Mouse (Mus musculus): ENCODE measurements at regions not wholly inside any gene's neighbourhood (a gene's known extent, or its start where the extent isn't known, plus 50 kb on each side); places are given as distances from the start of the nearest gene placed in this dataset.

DNA sequence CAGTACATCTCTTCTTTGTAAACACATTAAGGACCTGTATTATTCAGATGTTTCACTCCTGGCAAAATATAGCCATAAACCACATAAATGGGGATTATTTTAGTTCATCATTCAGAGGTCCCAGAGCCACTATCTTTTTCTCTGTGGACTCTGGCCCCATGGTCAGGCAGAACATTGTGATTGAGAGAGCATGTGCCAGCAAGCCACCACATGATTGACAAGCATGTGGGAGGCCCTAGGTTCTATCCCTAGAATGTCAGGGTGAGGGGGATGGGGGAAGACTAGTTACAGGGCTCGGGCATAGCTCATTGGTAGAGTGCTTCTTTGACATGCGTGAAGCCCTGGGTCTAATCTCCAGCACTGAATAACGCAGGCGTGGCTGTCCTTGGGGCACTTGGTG, 57.1 kb upstream of the Foxn2 start:
- Histone ChIP-seq H3ac (ENCODE audit: control insufficient read depth, insufficient read length) (no peak overlapping the region), H3K79me2 (ENCODE audit: control insufficient read depth, insufficient read depth) (no peaks in the 10 kb centered on the region), H3K36me3 (ENCODE audit: control insufficient read depth, insufficient read depth) (no peaks in the 10 kb centered on the region), H3K4me3 (no peak overlapping the region), H3K27me3 (ENCODE audit: control insufficient read depth, insufficient read depth, insufficient read length) (no peaks in the 10 kb centered on the region), H3K4me2 (ENCODE audit: low read depth) (no peak overlapping the region)
- no peak for TF ChIP-seq E2F4 (IDR thresholded peaks at IDR 0.05; ENCODE audit: insufficient read depth)
- TF ChIP-seq SRF (IDR thresholded peaks at IDR 0.05; ENCODE audit: control insufficient read depth, insufficient read length, low read depth), result no peak
- TF ChIP-seq CEBPB (IDR thresholded peaks at IDR 0.05; ENCODE audit: insufficient read depth, poor library complexity, severe bottlenecking), result no peak
- TF ChIP-seq MYOG (IDR thresholded peaks at IDR 0.05; ENCODE audit: control insufficient read depth in 1 of 3, insufficient read depth in 1 of 3, insufficient read length in 2 of 3, low read depth in 2 of 3), result no peak
- TF ChIP-seq TCF3 (IDR thresholded peaks at IDR 0.05; ENCODE audit: insufficient read length, low read depth), result no peak
- TF ChIP-seq TCF12 (IDR thresholded peaks at IDR 0.05; ENCODE audit: insufficient read depth, poor library complexity, severe bottlenecking), result no peak
- no peak for TF ChIP-seq MAX (IDR thresholded peaks at IDR 0.05; ENCODE audit: low read depth)
- no peak for TF ChIP-seq POLR2AphosphoS2 (IDR thresholded peaks at IDR 0.05; ENCODE audit: insufficient read length, low read depth)
- no peak for TF ChIP-seq USF1 (IDR thresholded peaks at IDR 0.05; ENCODE audit: low read depth)
- no peak for TF ChIP-seq MYOD1 (IDR thresholded peaks at IDR 0.05; ENCODE audit: control insufficient read depth in 1 of 3, insufficient read length in 2 of 3, low read depth in 2 of 3)
- TF ChIP-seq REST (IDR thresholded peaks at IDR 0.05; ENCODE audit: insufficient read depth, insufficient read length), result no peak
- TF ChIP-seq POLR2A (IDR thresholded peaks at IDR 0.05; ENCODE audit: insufficient read length, low read depth), result no peak

DNA sequence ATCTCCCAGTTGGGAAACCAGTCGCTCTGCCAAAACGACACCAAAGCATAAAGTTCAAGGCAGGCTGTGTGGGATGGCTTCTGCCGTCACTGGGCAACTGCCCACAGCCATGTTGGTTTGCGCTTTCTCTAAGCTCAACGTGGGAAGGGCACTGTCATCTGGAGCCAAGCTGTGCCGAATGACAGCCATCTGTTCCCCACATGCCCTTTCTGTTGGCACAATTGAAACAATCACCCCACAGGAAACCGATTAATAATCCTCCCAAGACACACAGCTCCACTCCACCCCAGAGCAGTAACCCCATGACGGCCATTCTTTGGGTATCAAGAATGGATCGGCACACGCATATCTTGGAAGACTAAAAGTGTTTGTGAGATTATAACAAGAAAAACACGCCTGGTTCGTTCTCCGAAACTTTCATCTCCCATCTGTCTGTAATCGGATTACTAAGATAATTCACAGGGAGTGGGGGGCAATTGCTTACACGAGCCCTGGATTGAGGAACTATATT, 52.0 kb upstream of the Foxn2 start:
- TF ChIP-seq CEBPB (IDR thresholded peaks at IDR 0.05; ENCODE audit: insufficient read depth, poor library complexity, severe bottlenecking), result no peak
- no peak for TF ChIP-seq POLR2AphosphoS2 (IDR thresholded peaks at IDR 0.05; ENCODE audit: insufficient read length, low read depth)
- TF ChIP-seq E2F4 (IDR thresholded peaks at IDR 0.05; ENCODE audit: insufficient read depth), result no peak
- no peak for TF ChIP-seq SRF (IDR thresholded peaks at IDR 0.05; ENCODE audit: control insufficient read depth, insufficient read length, low read depth)
- TF ChIP-seq TCF12 (IDR thresholded peaks at IDR 0.05; ENCODE audit: insufficient read depth, poor library complexity, severe bottlenecking), result no peak
- TF ChIP-seq POLR2A (IDR thresholded peaks at IDR 0.05; ENCODE audit: insufficient read length, low read depth), result no peak
- no peak for TF ChIP-seq MYOG (IDR thresholded peaks at IDR 0.05; ENCODE audit: control insufficient read depth in 1 of 3, insufficient read depth in 1 of 3, insufficient read length in 2 of 3, low read depth in 2 of 3)
- no peak for TF ChIP-seq MAX (IDR thresholded peaks at IDR 0.05; ENCODE audit: low read depth)
- no peak for TF ChIP-seq MYOD1 (IDR thresholded peaks at IDR 0.05; ENCODE audit: control insufficient read depth in 1 of 3, insufficient read length in 2 of 3, low read depth in 2 of 3)
- TF ChIP-seq TCF3 (IDR thresholded peaks at IDR 0.05; ENCODE audit: insufficient read length, low read depth), result no peak
- TF ChIP-seq REST (IDR thresholded peaks at IDR 0.05; ENCODE audit: insufficient read depth, insufficient read length), result no peak
- no peak for TF ChIP-seq USF1 (IDR thresholded peaks at IDR 0.05; ENCODE audit: low read depth)
- H3K4me2 ChIP-seq (ENCODE audit: low read depth), result no peak overlapping the region
- H3K79me2 ChIP-seq (ENCODE audit: control insufficient read depth, insufficient read depth), result no peaks in the 10 kb centered on the region
- H3K27me3 ChIP-seq (ENCODE audit: control insufficient read depth, insufficient read depth, insufficient read length), result no peaks in the 10 kb centered on the region
- H3ac ChIP-seq (ENCODE audit: control insufficient read depth, insufficient read length), result no peak overlapping the region
- H3K36me3 ChIP-seq (ENCODE audit: control insufficient read depth, insufficient read depth), result no peaks in the 10 kb centered on the region
- H3K4me3 ChIP-seq, result no peak overlapping the region

DNA sequence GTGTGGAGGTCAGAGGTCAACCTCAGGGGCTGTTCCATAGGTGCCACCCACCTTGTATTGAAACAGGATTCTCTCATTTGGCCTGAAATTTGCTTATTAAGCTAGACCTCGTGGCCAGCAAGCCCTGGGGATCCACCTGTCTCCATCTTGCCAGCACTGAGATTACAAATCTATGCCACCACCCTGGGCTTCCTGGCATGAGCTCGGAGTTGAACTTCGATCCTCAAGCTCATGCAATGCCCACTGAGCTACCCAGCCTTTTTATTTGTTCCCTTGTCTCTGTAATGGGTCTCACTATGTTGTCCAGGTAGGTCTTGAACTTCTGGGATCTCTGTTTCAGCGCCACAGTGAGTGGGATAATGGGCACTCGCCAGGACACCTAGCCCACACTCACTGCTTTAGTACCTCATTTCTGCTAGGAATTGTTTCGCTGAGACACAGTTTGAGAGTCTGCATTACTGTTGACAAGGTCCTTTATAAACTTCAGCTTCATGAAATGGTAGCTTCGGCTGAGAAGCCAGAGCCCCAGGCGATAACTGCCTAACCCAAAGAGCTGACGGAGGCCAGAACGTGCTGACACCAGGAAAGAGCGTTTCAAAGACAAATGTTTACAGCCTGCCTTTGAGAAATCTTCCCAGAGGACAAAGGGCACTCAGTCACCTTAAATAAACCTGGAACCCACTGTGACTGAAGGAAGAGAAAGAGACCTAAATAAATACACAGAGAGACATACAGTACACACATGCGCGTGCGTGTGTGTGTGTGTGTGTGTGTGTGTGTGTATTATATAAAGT, 50.6 kb upstream of the Foxn2 start:
- Histone ChIP-seq H3K4me2 (ENCODE audit: low read depth) (no peak overlapping the region), H3ac (ENCODE audit: control insufficient read depth, insufficient read length) (no peak overlapping the region)
- no peak for TF ChIP-seq E2F4 (IDR thresholded peaks at IDR 0.05; ENCODE audit: insufficient read depth)

More for the DNA sequence above, 50.6 kb upstream of the Foxn2 start:
- Histone ChIP-seq H3K27me3 (ENCODE audit: control insufficient read depth, insufficient read depth, insufficient read length) (no peaks in the 10 kb centered on the region), H3K4me3 (no peak overlapping the region), H3K79me2 (ENCODE audit: control insufficient read depth, insufficient read depth) (no peaks in the 10 kb centered on the region), H3K36me3 (ENCODE audit: control insufficient read depth, insufficient read depth) (no peaks in the 10 kb centered on the region)

All from myocyte (in vitro differentiated cells).